Mouse (Mus musculus) G1E (cell line): ENCODE measurements around the gene Mgat4d. TPM values are rescaled to one million over a fixed set of nuclear protein-coding genes. Genes with fewer than 3 reads are reported as not detected.

Experiments
- ATAC-seq: 2 replicates; pipeline ENCODE4 v1.8.0; 2016; ENCODE audit warnings: mild to moderate bottlenecking; ENCODE audit not compliant: insufficient number of reproducible peaks, poor library complexity, low FRiP score, severe bottlenecking; ENCODE audit errors: extremely low read depth
- DNase-seq: peaks from one replicate; pipeline ENCODE4 v3.0.0; 2012; ENCODE audit warnings: low spot score
- H3K27me3 ChIP-seq: 2 replicates; pipeline ENCODE4 v1.6.1; 2012; ENCODE audit warnings: mild to moderate bottlenecking, low read length, inconsistent platforms; ENCODE audit not compliant: insufficient read depth
- H3K36me3 ChIP-seq: replicated peaks from 2 replicates; pipeline ENCODE3; 2012; ENCODE audit warnings: mild to moderate bottlenecking, inconsistent platforms
- H3K4me1 ChIP-seq: 2 replicates; pipeline ENCODE4 v1.6.1; 2012; ENCODE audit warnings: low read depth, low read length, inconsistent platforms, mixed read lengths; ENCODE audit not compliant: insufficient read depth
- H3K4me3 ChIP-seq: 2 replicates; pipeline ENCODE4 v1.5.1; 2012; ENCODE audit warnings: low read depth, mild to moderate bottlenecking, inconsistent platforms, low read length, moderate library complexity, mixed read lengths
- H3K9me3 ChIP-seq: replicated peaks from 2 replicates; pipeline ENCODE4 v1.6.1; 2012; ENCODE audit warnings: inconsistent platforms
- CTCF ChIP-seq: IDR thresholded peaks from 2 replicates; pipeline ENCODE4 v1.5.1; 2012; ENCODE audit warnings: low read depth, low read length, inconsistent platforms, mixed read lengths
- GATA1 ChIP-seq: IDR thresholded peaks from 2 replicates; pipeline ENCODE4 v1.6.1; 2012; ENCODE audit warnings: borderline replicate concordance, low read length, inconsistent platforms, mixed read lengths
- GATA2 ChIP-seq: IDR thresholded peaks from 2 replicates; pipeline ENCODE4 v1.6.1; 2012; ENCODE audit warnings: low read depth, low read length, inconsistent platforms, borderline replicate concordance
- POLR2AphosphoS5 ChIP-seq: IDR thresholded peaks from 2 replicates; pipeline ENCODE4 v1.6.1; 2012; ENCODE audit warnings: low read depth, low read length, inconsistent platforms; ENCODE audit not compliant: insufficient replicate concordance
- TAL1 ChIP-seq: conservative IDR thresholded peaks from 2 replicates; pipeline ENCODE4 v1.6.1; 2012; ENCODE audit warnings: low read depth, low read length, inconsistent platforms, mixed read lengths
- polyA plus RNA-seq: library from polyadenylated mRNA; stranded (reverse); fragments of >175 nt; gene quantifications from 2 replicates; pipeline ENCODE4 v1.2.3, GENCODE M21; 2012
- total RNA-seq, 2 experiments: library from RNA; stranded (forward) in 1 of 2; stranded (reverse) in 1 of 2; fragments of 200-1000 nt in 1 of 2; fragments of >200 nt in 1 of 2; fragmentation: Nextera tagmentation in 1 of 2; gene quantifications; 2 replicates each; pipeline ENCODE4 v1.2.3; 2014 to 2017

The Mgat4d gene
- total and polyA plus RNA-seq, 3 experiments: not detected

- H3K36me3 ChIP-seq: peaks cover 24% of the 10 kb centered on the region
- peaks cover 29% of the 10 kb centered on the region for H3K4me1 ChIP-seq
- no peak for ATAC-seq
Observed at GRCm38 (mm10) chr8:83429071-83429524, 80.8 kb downstream of the Mgat4d start.

More at GRCm38 (mm10) chr8:83429071-83429524, 80.8 kb downstream of the Mgat4d start:
- no peaks in the 10 kb centered on the region for H3K9me3 ChIP-seq
- H3K4me3 ChIP-seq: no peak overlapping the region
- no peaks in the 10 kb centered on the region; the same call in 1 of the 2 replicates for H3K27me3 ChIP-seq
- DNase-seq: no peak
- no peak for TF ChIP-seq GATA2
- no peak for TF ChIP-seq POLR2AphosphoS5
- no peak for TF ChIP-seq GATA1
- TF ChIP-seq TAL1: no peak
- no peak for TF ChIP-seq CTCF

Other genes with a start within 250 kb of the Mgat4d start
- not detected in 2 replicates for gene Tbc1d9, start 183.1 kb upstream of the Mgat4d start, total RNA-seq (2014; fragmentation: Nextera tagmentation)
- gene Tbc1d9, start 183.1 kb upstream of the Mgat4d start, total RNA-seq (2017): 0.05 TPM in 1 of 2 replicates, not detected in the other
- not detected in 2 replicates for gene Tbc1d9, start 183.1 kb upstream of the Mgat4d start, polyA plus RNA-seq
- gene Gm10645, start 182.3 kb upstream of the Mgat4d start, total RNA-seq (2014; fragmentation: Nextera tagmentation): not detected in 2 replicates
- gene Gm10645, start 182.3 kb upstream of the Mgat4d start, total RNA-seq (2017): not detected in 2 replicates
- not detected in 2 replicates for gene Gm10645, start 182.3 kb upstream of the Mgat4d start, polyA plus RNA-seq
- gene Ucp1, start 58.1 kb upstream of the Mgat4d start, total RNA-seq (2014; fragmentation: Nextera tagmentation): not detected in 2 replicates
- gene Ucp1, start 58.1 kb upstream of the Mgat4d start, total RNA-seq (2017): not detected in 2 replicates
- not detected in 2 replicates for gene Ucp1, start 58.1 kb upstream of the Mgat4d start, polyA plus RNA-seq
- 25.6 and 28.8 TPM in 2 replicates for gene Elmod2, start 16.0 kb upstream of the Mgat4d start, total RNA-seq (2014; fragmentation: Nextera tagmentation)
- gene Elmod2, start 16.0 kb upstream of the Mgat4d start, total RNA-seq (2017): 25.8 and 29.4 TPM in 2 replicates
- 0.22 and 0.38 TPM in 2 replicates for gene Elmod2, start 16.0 kb upstream of the Mgat4d start, polyA plus RNA-seq
- not detected in 2 replicates for gene Clgn, start 41.4 kb downstream of the Mgat4d start, total RNA-seq (2014; fragmentation: Nextera tagmentation)
- under 0.01 TPM in 2 replicates for gene Clgn, start 41.4 kb downstream of the Mgat4d start, total RNA-seq (2017)
- not detected in 2 replicates for gene Clgn, start 41.4 kb downstream of the Mgat4d start, polyA plus RNA-seq
- gene Scoc, start 109.9 kb downstream of the Mgat4d start, total RNA-seq (2014; fragmentation: Nextera tagmentation): 69.1 and 80.0 TPM in 2 replicates
- gene Scoc, start 109.9 kb downstream of the Mgat4d start, total RNA-seq (2017): 16.1 and 17.0 TPM in 2 replicates
- gene Scoc, start 109.9 kb downstream of the Mgat4d start, polyA plus RNA-seq: 0.84 and 1.9 TPM in 2 replicates
- not detected in 2 replicates for gene Olfr370, start 187.3 kb downstream of the Mgat4d start, total RNA-seq (2014; fragmentation: Nextera tagmentation)
- gene Olfr370, start 187.3 kb downstream of the Mgat4d start, total RNA-seq (2017): 0.12 and 0.22 TPM in 2 replicates
- not detected in 2 replicates for gene Olfr370, start 187.3 kb downstream of the Mgat4d start, polyA plus RNA-seq
- gene Ndufb7, start 218.2 kb downstream of the Mgat4d start, total RNA-seq (2014; fragmentation: Nextera tagmentation): 37.5 and 68.9 TPM in 2 replicates
- 144 and 194 TPM in 2 replicates for gene Ndufb7, start 218.2 kb downstream of the Mgat4d start, total RNA-seq (2017)
- 213 and 233 TPM in 2 replicates for gene Ndufb7, start 218.2 kb downstream of the Mgat4d start, polyA plus RNA-seq